Mouse (Mus musculus) limb, embryonic 14.5 days (tissue): Measurements from ENCODE around the gene Ppm1h. TPM values are rescaled to one million over a fixed set of nuclear protein-coding genes. Genes with fewer than 3 reads are reported as not detected.

Experiments used
- ATAC-seq: fragments of 200-750 bp; cut with Nextera tagmentation; 2 replicates; pipeline ENCODE4 v1.8.0; 2017; ENCODE audit warnings: low read depth, moderate number of reproducible peaks, moderate TSS enrichment; ENCODE audit not compliant: low FRiP score
- DNase-seq: peaks from one replicate; pipeline ENCODE4 v3.0.0-alpha.2; 2015; ENCODE audit warnings: low spot score
- H3K27ac ChIP-seq: fragments of 300-500 bp; sonication (generic); replicated peaks from 2 replicates; pipeline ENCODE4 v1.5.1; 2014; ENCODE audit warnings: low read depth, mild to moderate bottlenecking, low read length, moderate library complexity, mixed read lengths
- H3K27me3 ChIP-seq: fragments of 300-500 bp; sonication (generic); 2 replicates; pipeline ENCODE4 v1.6.1; 2014; ENCODE audit warnings: low read length, mixed read lengths; ENCODE audit not compliant: control insufficient read depth, insufficient read depth
- H3K36me3 ChIP-seq: fragments of 300-500 bp; sonication (generic); 2 replicates; pipeline ENCODE4 v1.6.1; 2014; ENCODE audit warnings: mild to moderate bottlenecking, low read length, moderate library complexity, mixed read lengths; ENCODE audit not compliant: control insufficient read depth, insufficient read depth
- H3K4me1 ChIP-seq: fragments of 300-500 bp; sonication (generic); 2 replicates; pipeline ENCODE4 v1.6.1; 2014; ENCODE audit warnings: antibody characterized with exemption, low read length, mixed read lengths; ENCODE audit not compliant: control insufficient read depth, insufficient read depth
- H3K4me2 ChIP-seq: fragments of 300-500 bp; sonication (generic); replicated peaks from 2 replicates; pipeline ENCODE4 v1.6.1; 2014; ENCODE audit warnings: low read depth, mild to moderate bottlenecking, low read length, moderate library complexity; ENCODE audit not compliant: severe bottlenecking
- H3K4me3 ChIP-seq: fragments of 300-500 bp; sonication (generic); replicated peaks from 2 replicates; pipeline ENCODE4 v1.5.1; 2014; ENCODE audit warnings: low read length
- H3K9ac ChIP-seq: fragments of 300-500 bp; sonication (generic); 2 replicates; pipeline ENCODE4 v1.6.1; 2014; ENCODE audit warnings: mild to moderate bottlenecking, low read depth, low read length, moderate library complexity; ENCODE audit not compliant: severe bottlenecking
- H3K9me3 ChIP-seq: fragments of 300-500 bp; sonication (generic); 2 replicates; pipeline ENCODE4 v1.6.1; 2016; ENCODE audit warnings: low read length; ENCODE audit not compliant: control insufficient read depth
- POLR2A ChIP-seq: fragments of 200-500 bp; IDR thresholded peaks from 2 replicates; pipeline ENCODE4 v1.8.0; 2012; ENCODE audit warnings: inconsistent platforms, mild to moderate bottlenecking, moderate library complexity, borderline replicate concordance; ENCODE audit not compliant: insufficient read depth, insufficient read length; ENCODE audit errors: extremely low read depth
- WGBS: fragments of 180-500 bp; shearing (Covaris S2); extraction: QIAGEN DNeasy Blood & Tissue Kit; methylation state at CpG from one replicate; pipeline ENCODE4 v1.1.7; 2014; 5-methylcytosine and 5-hydroxymethylcytosine counted together
- microRNA counts: library from miRNA; unstranded; fragments of <30 nt; microRNA quantifications from one replicate; lab custom pipeline; 2016
- microRNA-seq: library from miRNA; unstranded; fragments of <30 nt; microRNA quantifications from one replicate; pipeline ENCODE4, GENCODE M21; 2016
- polyA plus RNA-seq, 2 experiments: library from polyadenylated mRNA; depleted of rRNA in 1 of 2; stranded (reverse) in 1 of 2; unstranded in 1 of 2; fragments of >200 nt; fragmentation: Nextera tagmentation in 1 of 2; extraction: Ambion mirVana in 1 of 2; gene quantifications; 2 replicates each; pipeline versions ENCODE4 v1.2.1 to v1.2.3; 2012 to 2014

The Ppm1h gene
- polyA plus RNA-seq, 2 experiments, result 2.2 to 3.4 TPM

DNA sequence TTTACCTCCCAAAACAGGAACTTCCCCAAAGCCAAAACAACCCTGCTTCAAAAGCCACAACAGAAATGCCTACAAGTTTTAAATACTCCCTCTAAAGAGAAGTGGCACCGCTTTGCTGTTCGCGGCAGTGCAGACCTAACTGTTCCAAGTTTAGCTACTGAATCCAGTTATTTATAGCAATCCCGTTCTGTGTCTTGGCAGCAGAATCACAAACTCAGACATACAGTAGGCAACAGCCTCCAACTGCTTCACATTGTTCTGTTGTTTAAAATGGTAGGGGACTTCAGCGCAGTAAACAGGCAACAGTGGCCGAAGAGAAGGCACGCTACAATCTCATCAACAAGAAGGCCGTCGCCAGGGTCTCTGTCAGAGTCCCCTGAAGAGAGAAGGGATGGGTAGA, 312.5 kb downstream of the Ppm1h start:
- H3K4me1 ChIP-seq, result peaks cover 17% of the 10 kb centered on the region
- H3K4me2 ChIP-seq, result no peak overlapping the region
- H3K4me3 ChIP-seq, result no peak overlapping the region
- DNase-seq, result no peak
- H3K9me3 ChIP-seq, result no peaks in the 10 kb centered on the region
- 92% methylated on average over 9 of the region's 9 CpGs for WGBS
- ATAC-seq, result no peak
- no peaks in the 10 kb centered on the region for H3K27me3 ChIP-seq
- no peak overlapping the region for H3K27ac ChIP-seq
- peaks cover 35% of the 10 kb centered on the region for H3K36me3 ChIP-seq
- H3K9ac ChIP-seq, result no peak overlapping the region
- TF ChIP-seq POLR2A, result no peak

DNA sequence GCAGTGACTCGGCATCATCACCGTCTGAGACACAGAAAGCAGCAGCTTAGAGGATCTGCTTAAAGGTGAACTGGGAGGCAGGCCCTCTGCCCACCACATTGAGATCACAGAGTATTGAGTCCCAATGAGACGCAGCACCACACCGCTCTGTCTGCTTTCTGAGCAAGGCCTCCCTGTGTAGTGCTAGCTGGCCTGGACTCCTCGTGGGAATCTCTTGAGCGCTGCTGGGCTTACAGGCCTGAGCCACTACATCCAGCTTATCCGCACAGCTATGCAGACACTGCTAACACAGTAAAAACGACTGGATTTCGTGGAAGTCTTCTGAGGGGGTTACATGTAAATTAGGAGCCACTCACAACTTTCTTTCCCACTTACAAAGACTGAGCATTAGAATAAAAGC, 313.1 kb downstream of the Ppm1h start:
- no peak for ATAC-seq
- DNase-seq, result no peak
- Histone ChIP-seq H3K9ac (no peak overlapping the region), H3K27ac (no peak overlapping the region), H3K27me3 (no peaks in the 10 kb centered on the region), H3K4me1 (peaks cover 16% of the 10 kb centered on the region), H3K4me3 (no peak overlapping the region), H3K9me3 (no peaks in the 10 kb centered on the region), H3K36me3 (peaks cover 41% of the 10 kb centered on the region), H3K4me2 (no peak overlapping the region)
- TF ChIP-seq POLR2A, result no peak
- 90% methylated on average over 9 of the region's 9 CpGs for WGBS

- Histone ChIP-seq H3K27me3 (no peaks in the 10 kb centered on the region), H3K4me1 (no peaks in the 10 kb centered on the region), H3K27ac (no peak overlapping the region), H3K9me3 (no peaks in the 10 kb centered on the region), H3K4me2 (no peak overlapping the region), H3K9ac (no peak overlapping the region), H3K36me3 (peaks cover 70% of the 10 kb centered on the region), H3K4me3 (no peak overlapping the region)
- DNase-seq (no peak), ATAC-seq (no peak)
- 70% methylated on average over 17 of the region's 17 CpGs for WGBS
- TF ChIP-seq POLR2A, result no peak
These were observed 316.0 kb downstream of the Ppm1h start for GRCm38 (mm10) chr10:122994402-122995107.

MicroRNAs within 50 kb of the gene (microRNA counts, 519-probe panel; counts per million panel counts)
- microRNA mmu-let-7i (lab: Ali Mortazavi, UCI), result 5,361 counts per million, percentile 99 among the panel's probes with 10 or more counts

Small RNA genes lying within 50 kb of the gene (microRNA-seq; reads per million reads assigned to microRNA genes)
- gene Mir6412 (not detected), gene Mir8104 (not detected), gene Mirlet7i (33,704 reads per million, percentile 98 among the genes with 10 or more reads in this experiment)

Other genes starting within 250 kb of the Ppm1h start
- gene Avpr1a, start 230.3 kb upstream of the Ppm1h start, polyA plus RNA-seq (2012; rRNA removed), result 2.4 and 3.3 TPM in 2 replicates
- 3.0 and 4.6 TPM in 2 replicates for gene Avpr1a, start 230.3 kb upstream of the Ppm1h start, polyA plus RNA-seq (2014; fragmentation: Nextera tagmentation; extraction: Ambion mirVana)